Mouse (Mus musculus) spleen, adult 18-20 months (tissue): ENCODE results near the gene Slxl1.
"Not testable (repeated sequence)": the region's sequence is repeated elsewhere in the genome, so short reads cannot be mapped to it uniquely, and the experiment has no call there.

ENCODE experiments used
- DNase-seq, 2 experiments: peaks; one replicate each; pipeline ENCODE4 v3.0.0; 2022; ENCODE audit warnings: mixed read lengths in 2 of 2

Slxl1 gene

DNA sequence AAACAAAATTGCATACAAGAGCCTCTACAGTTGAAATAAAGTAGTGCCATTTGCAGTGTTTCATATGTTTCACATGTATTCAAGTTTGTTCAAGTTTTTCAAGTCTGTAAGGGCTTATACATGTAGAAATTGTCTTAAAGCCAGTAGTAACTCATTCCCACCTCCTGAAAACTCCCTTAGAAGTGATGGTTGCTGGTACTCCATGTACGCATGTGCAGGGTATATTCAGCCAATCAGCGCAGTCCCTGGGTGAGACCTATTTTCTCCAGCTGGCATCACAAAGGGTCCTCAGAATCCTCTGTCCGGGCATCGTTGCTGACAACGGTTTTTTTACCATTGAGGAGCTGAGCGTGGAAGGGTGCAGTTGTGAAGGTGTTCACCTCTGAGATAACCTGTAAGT lies at the start of gene Slxl1:
Slxl1 (plus strand) TSS at position 301 of the 400 bp plus-strand sequence.
- not testable (repeated sequence) for DNase-seq
